Mouse (Mus musculus): Measurements from ENCODE around the gene Wdfy2. TPM values are rescaled to one million over a fixed set of nuclear protein-coding genes. Genes with fewer than 3 reads are reported as not detected.

Gene Wdfy2
- polyA plus RNA-seq, 1 experiment from 2014 or later: 17.9 TPM

DNA sequence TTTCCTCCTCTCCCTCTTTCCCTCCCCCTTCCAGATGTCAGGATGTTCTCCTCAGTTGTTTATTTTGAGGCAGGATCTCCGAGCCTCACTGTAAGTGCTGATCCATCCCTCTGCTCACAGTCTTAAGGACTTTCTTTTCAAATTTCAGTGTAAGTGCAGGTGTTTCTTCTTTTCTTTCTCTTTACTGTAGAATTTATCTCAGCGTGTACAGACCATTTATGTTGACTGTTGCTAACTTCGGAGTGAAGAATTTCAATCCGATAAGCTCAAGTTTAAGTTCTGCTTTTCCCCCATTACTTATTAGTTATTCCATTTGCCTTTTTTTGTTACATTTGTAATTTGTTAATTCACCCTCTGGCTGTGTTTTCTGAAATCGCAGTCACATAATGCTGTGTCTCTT lies 29.6 kb downstream of the Wdfy2 start:
- Histone ChIP-seq H3K4me1 (replicated peaks; ENCODE audit: control insufficient read depth, insufficient read depth, low read length) (no peaks in the 10 kb centered on the region), H3K4me2 (ENCODE audit: low read depth, low read length, severe bottlenecking) (no peak overlapping the region), H3K9ac (ENCODE audit: low read length) (no peak overlapping the region), H3K27me3 (ENCODE audit: control insufficient read depth, insufficient read depth, low read length) (no peaks in the 10 kb centered on the region), H3K4me3 (ENCODE audit: low read depth, low read length) (no peak overlapping the region), H3K9me3 (ENCODE audit: control insufficient read depth, low read length) (no peaks in the 10 kb centered on the region; the same call in 1 of the 2 replicates), H3K36me3 (ENCODE audit: control insufficient read depth, insufficient read depth, low read length) (no peaks in the 10 kb centered on the region), H3K27ac (ENCODE audit: low read depth, low read length) (no peak overlapping the region)
- DNase-seq (ENCODE audit: low spot score): no peak
- WGBS: 86% methylated on average over 5 of the region's 5 CpGs
- ATAC-seq (replicated peaks; ENCODE audit: low FRiP score): no peak

DNA sequence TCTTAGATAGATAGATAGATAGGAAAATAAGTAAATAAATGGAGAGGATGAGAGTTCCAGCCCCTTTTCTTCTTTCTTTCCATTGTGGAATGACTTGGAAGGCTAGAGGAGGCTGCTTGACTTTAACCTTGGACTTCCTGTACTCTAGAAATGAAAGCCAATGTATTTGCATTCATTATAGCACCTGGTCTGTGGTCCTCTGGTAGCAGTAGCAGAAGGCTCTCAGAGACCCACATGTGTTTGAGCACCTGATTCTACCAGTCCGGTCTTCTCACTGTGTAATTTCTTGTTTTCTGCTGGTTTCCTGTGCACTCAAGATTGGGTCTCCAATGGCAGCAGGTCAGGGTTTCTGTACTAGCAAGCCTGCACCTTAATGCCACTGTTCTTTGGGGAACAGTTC lies 30.1 kb downstream of the Wdfy2 start:
- Histone ChIP-seq H3K4me3 (ENCODE audit: low read depth, low read length) (no peak overlapping the region), H3K4me2 (ENCODE audit: low read depth, low read length, severe bottlenecking) (no peak overlapping the region), H3K9ac (ENCODE audit: low read length) (no peak overlapping the region), H3K27ac (ENCODE audit: low read depth, low read length) (no peak overlapping the region), H3K4me1 (replicated peaks; ENCODE audit: control insufficient read depth, insufficient read depth, low read length) (no peaks in the 10 kb centered on the region), H3K9me3 (ENCODE audit: control insufficient read depth, low read length) (no peaks in the 10 kb centered on the region; the same call in 1 of the 2 replicates), H3K27me3 (ENCODE audit: control insufficient read depth, insufficient read depth, low read length) (no peaks in the 10 kb centered on the region), H3K36me3 (ENCODE audit: control insufficient read depth, insufficient read depth, low read length) (no peaks in the 10 kb centered on the region)
- ATAC-seq (replicated peaks; ENCODE audit: low FRiP score): no peak
- no peak for DNase-seq (ENCODE audit: low spot score)
- WGBS: 91% methylated on average over 1 of the region's 1 CpGs

DNA sequence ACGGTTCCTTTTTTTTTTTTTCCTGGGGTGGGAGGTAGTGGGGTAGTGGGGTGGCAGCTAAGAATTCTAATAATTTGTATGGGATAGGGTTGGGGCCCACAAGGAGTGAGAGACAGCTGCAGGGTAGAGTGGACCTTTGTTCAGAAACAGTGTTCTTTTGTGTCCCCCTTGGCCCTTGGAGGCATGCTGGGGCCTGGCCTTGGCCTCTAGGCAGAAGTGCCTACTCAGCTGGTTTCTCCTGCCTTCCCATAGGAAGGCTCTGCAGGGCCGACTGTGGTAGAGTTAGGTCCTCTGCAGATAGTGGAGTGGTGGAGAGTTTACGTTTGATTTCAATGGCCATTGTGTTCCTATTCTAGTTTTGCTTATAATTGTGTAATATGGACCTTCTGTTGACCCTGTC lies 30.8 kb downstream of the Wdfy2 start:
- no peak overlapping the region for H3K9ac ChIP-seq (ENCODE audit: low read length)
- 35% methylated on average over 3 of the region's 3 CpGs for WGBS
- no peaks in the 10 kb centered on the region for H3K36me3 ChIP-seq (ENCODE audit: control insufficient read depth, insufficient read depth, low read length)
- no peaks in the 10 kb centered on the region; the same call in 1 of the 2 replicates for H3K9me3 ChIP-seq (ENCODE audit: control insufficient read depth, low read length)
- no peaks in the 10 kb centered on the region for H3K27me3 ChIP-seq (ENCODE audit: control insufficient read depth, insufficient read depth, low read length)
- H3K4me2 ChIP-seq (ENCODE audit: low read depth, low read length, severe bottlenecking): no peak overlapping the region
- H3K27ac ChIP-seq (ENCODE audit: low read depth, low read length): no peak overlapping the region
- ATAC-seq (replicated peaks; ENCODE audit: low FRiP score): no peak; the same call in 1 of the 2 replicates
- H3K4me3 ChIP-seq (ENCODE audit: low read depth, low read length): no peak overlapping the region
- no peak for DNase-seq (ENCODE audit: low spot score)
- no peaks in the 10 kb centered on the region for H3K4me1 ChIP-seq (replicated peaks; ENCODE audit: control insufficient read depth, insufficient read depth, low read length)

GRCm38 (mm10) chr14:62870238-62870638 lies 32.8 kb downstream of the Wdfy2 start:
- Histone ChIP-seq H3K4me3 (ENCODE audit: low read depth, low read length) (no peak overlapping the region), H3K4me2 (ENCODE audit: low read depth, low read length, severe bottlenecking) (no peak overlapping the region), H3K27ac (ENCODE audit: low read depth, low read length) (no peak overlapping the region), H3K4me1 (replicated peaks; ENCODE audit: control insufficient read depth, insufficient read depth, low read length) (peaks cover 10% of the 10 kb centered on the region; the same call in 1 of the 2 replicates), H3K9ac (ENCODE audit: low read length) (no peak overlapping the region), H3K9me3 (ENCODE audit: control insufficient read depth, low read length) (no peaks in the 10 kb centered on the region; the same call in 1 of the 2 replicates), H3K36me3 (ENCODE audit: control insufficient read depth, insufficient read depth, low read length) (no peaks in the 10 kb centered on the region), H3K27me3 (ENCODE audit: control insufficient read depth, insufficient read depth, low read length) (no peaks in the 10 kb centered on the region)
- no peak for DNase-seq (ENCODE audit: low spot score)
- 97% methylated on average over 7 of the region's 7 CpGs for WGBS
- no peak for ATAC-seq (replicated peaks; ENCODE audit: low FRiP score)

DNA sequence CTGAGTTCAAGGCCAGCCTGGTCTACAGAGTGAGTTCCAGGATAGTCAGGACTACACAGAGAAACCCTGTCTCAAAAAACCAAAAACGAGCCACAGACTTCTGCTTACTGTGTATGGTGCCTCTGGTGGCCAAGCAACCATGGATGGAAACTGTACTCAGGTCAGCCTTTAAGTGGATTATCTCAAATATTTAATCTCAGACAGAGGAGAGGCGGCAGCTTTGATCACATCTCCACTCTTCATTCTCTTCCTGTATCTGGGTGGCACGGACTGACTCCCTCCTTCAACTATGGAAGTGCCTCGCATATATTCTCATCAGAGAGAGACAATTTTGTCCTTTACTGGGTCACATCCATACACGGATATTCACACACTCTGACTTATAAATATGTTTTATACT lies 34.0 kb downstream of the Wdfy2 start:
- no peak overlapping the region for H3K27ac ChIP-seq (ENCODE audit: low read depth, low read length)
- H3K9me3 ChIP-seq (ENCODE audit: control insufficient read depth, low read length): no peaks in the 10 kb centered on the region; the same call in 1 of the 2 replicates
- no peak overlapping the region for H3K9ac ChIP-seq (ENCODE audit: low read length)
- peaks cover 10% of the 10 kb centered on the region; the same call in 1 of the 2 replicates for H3K4me1 ChIP-seq (replicated peaks; ENCODE audit: control insufficient read depth, insufficient read depth, low read length)
- ATAC-seq (replicated peaks; ENCODE audit: low FRiP score) (no peak), DNase-seq (ENCODE audit: low spot score) (no peak)
- no peak overlapping the region for H3K4me2 ChIP-seq (ENCODE audit: low read depth, low read length, severe bottlenecking)
- no peaks in the 10 kb centered on the region for H3K27me3 ChIP-seq (ENCODE audit: control insufficient read depth, insufficient read depth, low read length)
- no peaks in the 10 kb centered on the region for H3K36me3 ChIP-seq (ENCODE audit: control insufficient read depth, insufficient read depth, low read length)
- 94% methylated on average over 5 of the region's 5 CpGs for WGBS
- no peak overlapping the region for H3K4me3 ChIP-seq (ENCODE audit: low read depth, low read length)

- Histone ChIP-seq H3K27me3 (ENCODE audit: control insufficient read depth, insufficient read depth, low read length) (no peaks in the 10 kb centered on the region), H3K4me3 (ENCODE audit: low read depth, low read length) (no peak overlapping the region), H3K36me3 (ENCODE audit: control insufficient read depth, insufficient read depth, low read length) (no peaks in the 10 kb centered on the region), H3K9me3 (ENCODE audit: control insufficient read depth, low read length) (no peaks in the 10 kb centered on the region; the same call in 1 of the 2 replicates), H3K27ac (ENCODE audit: low read depth, low read length) (no peak overlapping the region), H3K4me1 (replicated peaks; ENCODE audit: control insufficient read depth, insufficient read depth, low read length) (peaks cover 10% of the 10 kb centered on the region; the same call in 1 of the 2 replicates), H3K9ac (ENCODE audit: low read length) (no peak overlapping the region), H3K4me2 (ENCODE audit: low read depth, low read length, severe bottlenecking) (no peak overlapping the region)
- 82% methylated on average over 2 of the region's 2 CpGs for WGBS
- no peak for DNase-seq (ENCODE audit: low spot score)
- ATAC-seq (replicated peaks; ENCODE audit: low FRiP score): no peak
These were observed 34.5 kb downstream of the Wdfy2 start for GRCm38 (mm10) chr14:62871932-62872331.

GRCm38 (mm10) chr14:62873820-62874219 lies 36.3 kb downstream of the Wdfy2 start:
- H3K4me1 ChIP-seq (replicated peaks; ENCODE audit: control insufficient read depth, insufficient read depth, low read length): peaks cover 16% of the 10 kb centered on the region; the same call in 1 of the 2 replicates
- ATAC-seq (replicated peaks; ENCODE audit: low FRiP score): peak; percentile 63
- H3K27me3 ChIP-seq (ENCODE audit: control insufficient read depth, insufficient read depth, low read length): no peaks in the 10 kb centered on the region
- no peak overlapping the region for H3K9ac ChIP-seq (ENCODE audit: low read length)
- H3K4me2 ChIP-seq (ENCODE audit: low read depth, low read length, severe bottlenecking): no peak overlapping the region
- H3K36me3 ChIP-seq (ENCODE audit: control insufficient read depth, insufficient read depth, low read length): no peaks in the 10 kb centered on the region
- 20% methylated on average over 4 of the region's 4 CpGs for whole genome bisulfite sequencing
- no peak overlapping the region for H3K4me3 ChIP-seq (ENCODE audit: low read depth, low read length)
- H3K27ac ChIP-seq (ENCODE audit: low read depth, low read length): peak overlapping the region; percentile 70; the same call in 1 of the 2 replicates
- no peaks in the 10 kb centered on the region; the same call in 1 of the 2 replicates for H3K9me3 ChIP-seq (ENCODE audit: control insufficient read depth, low read length)
- DNase-seq (ENCODE audit: low spot score): no peak

- H3K36me3 ChIP-seq (ENCODE audit: control insufficient read depth, insufficient read depth, low read length): no peaks in the 10 kb centered on the region
- no peak overlapping the region for H3K4me2 ChIP-seq (ENCODE audit: low read depth, low read length, severe bottlenecking)
- DNase-seq (ENCODE audit: low spot score) (peak; percentile 69), ATAC-seq (replicated peaks; ENCODE audit: low FRiP score) (peak; percentile 90)
- H3K4me1 ChIP-seq (replicated peaks; ENCODE audit: control insufficient read depth, insufficient read depth, low read length): peaks cover 20% of the 10 kb centered on the region
- H3K4me3 ChIP-seq (ENCODE audit: low read depth, low read length): no peak overlapping the region
- no peaks in the 10 kb centered on the region for H3K27me3 ChIP-seq (ENCODE audit: control insufficient read depth, insufficient read depth, low read length)
- no peaks in the 10 kb centered on the region; the same call in 1 of the 2 replicates for H3K9me3 ChIP-seq (ENCODE audit: control insufficient read depth, low read length)
- peak overlapping the region; percentile 70 for H3K27ac ChIP-seq (ENCODE audit: low read depth, low read length)
- no peak overlapping the region for H3K9ac ChIP-seq (ENCODE audit: low read length)
- 16% methylated on average over 8 of the region's 8 CpGs for WGBS
These were observed 36.9 kb downstream of the Wdfy2 start for GRCm38 (mm10) chr14:62874348-62874747.

DNA sequence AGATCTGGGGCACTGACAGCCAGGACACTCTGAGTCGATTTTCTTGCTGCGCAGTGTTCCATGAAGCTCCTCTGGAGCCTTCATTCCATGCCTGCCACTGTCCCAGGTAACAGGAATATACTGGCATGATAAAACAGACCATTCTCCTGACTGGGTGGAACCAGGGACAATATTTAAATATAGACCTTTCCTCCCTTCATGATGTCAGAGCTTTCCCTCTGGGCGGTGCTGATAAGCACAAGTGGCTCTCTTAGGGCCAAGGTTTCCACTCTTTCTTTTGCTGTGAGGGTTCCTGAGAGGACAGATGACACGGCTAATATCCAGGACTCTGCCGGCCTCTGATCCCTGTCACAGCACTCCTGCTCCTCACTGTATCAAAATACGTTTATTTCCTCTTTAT lies 40.6 kb downstream of the Wdfy2 start:
- no peak overlapping the region; the same call in 1 of the 2 replicates for H3K9ac ChIP-seq (ENCODE audit: low read length)
- peaks cover 33% of the 10 kb centered on the region for H3K4me1 ChIP-seq (replicated peaks; ENCODE audit: control insufficient read depth, insufficient read depth, low read length)
- no peaks in the 10 kb centered on the region for H3K9me3 ChIP-seq (ENCODE audit: control insufficient read depth, low read length)
- H3K4me2 ChIP-seq (ENCODE audit: low read depth, low read length, severe bottlenecking): no peak overlapping the region
- H3K36me3 ChIP-seq (ENCODE audit: control insufficient read depth, insufficient read depth, low read length): no peaks in the 10 kb centered on the region
- no peak overlapping the region for H3K4me3 ChIP-seq (ENCODE audit: low read depth, low read length)
- no peak overlapping the region for H3K27ac ChIP-seq (ENCODE audit: low read depth, low read length)
- WGBS: 81% methylated on average over 6 of the region's 6 CpGs
- no peaks in the 10 kb centered on the region for H3K27me3 ChIP-seq (ENCODE audit: control insufficient read depth, insufficient read depth, low read length)
- ATAC-seq (replicated peaks; ENCODE audit: low FRiP score) (no peak), DNase-seq (ENCODE audit: low spot score) (no peak)
